Mouse (Mus musculus) liver, embryonic 15.5 days (tissue): ENCODE measurements around the gene BC030500. TPM values are rescaled to one million over a fixed set of nuclear protein-coding genes. Genes with fewer than 3 reads are reported as not detected.

ENCODE experiments used
- ATAC-seq: fragments of 200-750 bp; cut with Nextera tagmentation; 2 replicates; pipeline ENCODE4 v1.8.0; 2017; ENCODE audit warnings: moderate number of reproducible peaks, mild to moderate bottlenecking, moderate library complexity; ENCODE audit not compliant: insufficient read depth
- H3K27ac ChIP-seq: fragments of 300-500 bp; sonication (generic); replicated peaks from 2 replicates; pipeline ENCODE4 v1.5.1; 2015; ENCODE audit warnings: mild to moderate bottlenecking, inconsistent platforms
- H3K27me3 ChIP-seq: fragments of 300-500 bp; sonication (generic); 2 replicates; pipeline ENCODE4 v1.6.1; 2015; ENCODE audit warnings: mild to moderate bottlenecking, inconsistent platforms
- H3K36me3 ChIP-seq: fragments of 300-500 bp; sonication (generic); replicated peaks from 2 replicates; pipeline ENCODE4 v1.6.1; 2015; ENCODE audit warnings: moderate library complexity, mild to moderate bottlenecking, inconsistent platforms
- H3K4me1 ChIP-seq: fragments of 300-500 bp; sonication (generic); replicated peaks from 2 replicates; pipeline ENCODE4 v1.6.1; 2015; ENCODE audit warnings: inconsistent platforms
- H3K4me2 ChIP-seq: fragments of 300-500 bp; sonication (generic); 2 replicates; pipeline ENCODE4 v1.6.1; 2015; ENCODE audit warnings: moderate library complexity, mild to moderate bottlenecking, inconsistent platforms
- H3K4me3 ChIP-seq: fragments of 300-500 bp; sonication (generic); replicated peaks from 2 replicates; pipeline ENCODE4 v1.5.1; 2015; ENCODE audit warnings: mild to moderate bottlenecking, inconsistent platforms
- H3K9ac ChIP-seq: fragments of 300-500 bp; sonication (generic); 2 replicates; pipeline ENCODE4 v1.6.1; 2015; ENCODE audit warnings: moderate library complexity, mild to moderate bottlenecking, inconsistent platforms
- H3K9me3 ChIP-seq: fragments of 300-500 bp; sonication (generic); replicated peaks from 2 replicates; pipeline ENCODE4 v1.6.1; 2016; ENCODE audit warnings: inconsistent platforms
- WGBS: fragments of 180-500 bp; shearing (Covaris S2); methylation state at CpG from one replicate; pipeline ENCODE4 v1.1.7; 2015; ENCODE audit warnings: mixed read lengths; ENCODE audit not compliant: insufficient replicate concordance; 5-methylcytosine and 5-hydroxymethylcytosine counted together
- polyA plus RNA-seq: library from polyadenylated mRNA; unstranded; fragments of >200 nt; fragmentation: Nextera tagmentation; extraction: Ambion mirVana; gene quantifications from 2 replicates; pipeline ENCODE4 v1.2.1, GENCODE M21; 2015

BC030500 gene
- polyA plus RNA-seq, 1 experiment from 2014 or later, result not detected

- no peaks in the 10 kb centered on the region for H3K9me3 ChIP-seq
These were observed 45.7 kb downstream of the BC030500 start for GRCm38 (mm10) chr8:58957195-58957739.

More at GRCm38 (mm10) chr8:58957195-58957739, 45.7 kb downstream of the BC030500 start:
- Histone ChIP-seq H3K4me2 (no peak overlapping the region), H3K27ac (no peak overlapping the region), H3K36me3 (no peaks in the 10 kb centered on the region), H3K27me3 (no peaks in the 10 kb centered on the region), H3K4me1 (no peaks in the 10 kb centered on the region), H3K9ac (no peak overlapping the region), H3K4me3 (no peak overlapping the region)
- ATAC-seq, result no peak
- 65% methylated on average over 5 of the region's 5 CpGs for WGBS

Other genes with a start within 250 kb of the BC030500 start
- not detected in 2 replicates for gene Galntl6, start 885 bp downstream of the BC030500 start, polyA plus RNA-seq